Mouse (Mus musculus): ENCODE measurements around the gene Arid2.
"Not testable (repeated sequence)": the region's sequence is repeated elsewhere in the genome, so short reads cannot be mapped to it uniquely, and the experiment has no call there.

Arid2 gene

GRCm38 (mm10) chr15:96419920-96420319 is 132.6 kb downstream of the Arid2 start:
- DNase-seq (ENCODE audit: low spot score): no peak

DNA sequence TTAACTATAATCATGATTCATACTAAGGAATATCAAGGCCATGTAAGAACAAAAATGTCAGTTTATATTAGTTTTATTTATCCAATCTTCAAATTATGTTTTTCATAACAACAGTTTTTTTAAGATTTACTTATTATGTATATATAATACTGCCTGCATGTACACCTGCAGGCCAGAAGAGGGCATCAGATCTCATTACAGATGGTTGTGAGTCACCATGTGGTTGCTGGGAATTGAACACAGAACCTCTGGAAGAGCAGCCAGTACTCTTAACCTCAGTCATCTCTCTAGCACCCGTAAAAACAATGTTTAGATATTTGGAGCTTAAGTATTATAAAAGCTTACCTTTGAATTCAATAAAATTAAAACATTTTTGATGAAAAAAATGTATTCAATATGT is 146.9 kb downstream of the Arid2 start:
- no peak for DNase-seq (ENCODE audit: low spot score)

GRCm38 (mm10) chr15:96441480-96441879 is 154.2 kb downstream of the Arid2 start:
- not testable (repeated sequence) for DNase-seq (ENCODE audit: low spot score)

- DNase-seq (ENCODE audit: low spot score): no peak
Observed at GRCm38 (mm10) chr15:96446785-96447184, 159.5 kb downstream of the Arid2 start.

DNA sequence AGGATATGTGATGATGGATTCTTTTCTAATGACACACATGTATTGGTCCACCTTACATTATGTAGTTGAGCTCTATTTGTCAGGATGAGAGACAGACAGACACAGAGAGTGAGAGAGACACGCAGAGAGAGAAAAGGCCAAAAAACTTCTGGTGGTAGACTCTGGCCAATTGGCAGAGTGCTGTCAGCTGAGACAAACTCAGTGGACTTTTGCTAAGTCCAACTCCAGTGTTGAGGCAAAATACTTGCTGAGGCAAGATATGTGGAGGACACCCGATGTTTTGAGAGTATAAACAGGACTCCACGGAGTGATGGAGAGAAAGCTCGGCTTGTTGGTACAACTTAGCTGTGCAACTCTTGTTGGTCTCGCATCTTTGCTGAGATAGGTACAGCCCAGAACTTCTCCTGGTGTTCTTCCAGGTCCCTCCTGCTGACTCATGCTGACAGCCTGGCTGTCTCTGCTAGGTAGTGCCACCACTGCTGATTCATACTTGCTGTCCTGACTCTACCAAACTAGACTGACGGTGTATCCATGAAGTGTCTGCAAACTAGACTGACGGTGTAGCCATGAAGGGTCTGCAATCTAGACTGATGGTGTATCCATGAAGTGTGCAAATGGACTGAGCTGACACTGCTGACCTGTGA is 161.5 kb downstream of the Arid2 start:
- no peak for DNase-seq (ENCODE audit: low spot score)

DNA sequence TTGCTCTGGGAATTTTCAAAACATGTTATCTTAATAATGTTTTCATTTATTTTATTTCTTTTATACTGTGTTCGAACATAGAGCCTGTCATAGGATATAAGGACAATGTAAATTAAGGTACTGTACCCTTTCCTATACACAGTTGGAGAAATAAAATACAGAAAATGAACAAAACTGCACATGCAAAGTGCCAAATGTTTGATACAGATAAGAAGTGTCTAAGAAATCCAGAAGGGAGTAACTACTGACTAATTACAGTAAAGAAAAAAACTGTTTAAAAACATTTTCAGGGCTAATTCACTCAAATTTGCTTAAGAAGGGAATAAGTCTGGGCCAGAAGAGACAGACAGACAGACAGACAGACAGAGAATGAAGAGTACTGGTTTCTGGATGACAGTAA is 166.0 kb downstream of the Arid2 start:
- DNase-seq (ENCODE audit: low spot score): no peak

Measured in ovary, adult 18-20 months (tissue).